Mouse (Mus musculus) cerebellum, adult 2 months (tissue): ENCODE results near the gene Elmo1.

Source experiments
- CTCF ChIP-seq: fragments of 200-500 bp; IDR thresholded peaks from 2 replicates; pipeline ENCODE4 v1.5.1; 2011; ENCODE audit warnings: low read depth, mild to moderate bottlenecking, control low read depth, low read length, moderate library complexity, borderline replicate concordance; ENCODE audit not compliant: insufficient read depth
- POLR2A ChIP-seq: fragments of 200-500 bp; IDR thresholded peaks from 2 replicates; pipeline ENCODE4 v1.6.1; 2011; ENCODE audit warnings: low read length, control low read depth, borderline replicate concordance; ENCODE audit not compliant: insufficient read depth

DNA sequence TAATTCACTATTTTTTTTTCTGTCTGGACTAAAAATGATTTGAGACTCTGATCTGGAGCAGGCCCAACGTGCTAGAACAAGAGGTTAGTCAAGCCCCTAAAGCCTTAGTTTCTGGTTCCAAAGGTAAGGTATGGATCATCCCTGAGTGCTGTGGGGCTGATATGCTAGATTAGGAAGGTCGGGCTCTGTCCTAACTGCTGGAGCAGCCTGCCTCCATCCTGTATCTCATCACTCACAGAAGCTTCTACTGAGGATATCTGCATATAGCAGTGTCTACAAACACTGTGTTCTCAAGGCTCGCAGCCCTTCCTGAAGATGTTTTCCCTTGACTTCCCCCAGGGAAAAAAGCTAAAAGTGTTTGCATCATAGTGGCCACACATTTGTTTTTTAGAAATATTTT, 496.1 kb downstream of the Elmo1 start:
- TF ChIP-seq POLR2A = no peak
- no peak for TF ChIP-seq CTCF
